Mouse (Mus musculus): Measurements from ENCODE around the gene Daam1. TPM values are rescaled to one million over a fixed set of nuclear protein-coding genes. Genes with fewer than 3 reads are reported as not detected.
A peak's percentile ranks its signal among the peaks of the same experiment; 100 is the strongest.

The Daam1 gene
- total RNA-seq, 2 experiments from 2014 or later: 66.6 to 71.9 TPM

GRCm38 (mm10) chr12:71973577-71973976, 142.7 kb downstream of the Daam1 start:
- peak in 1 of 2 experiments; percentile 42 for DNase-seq

GRCm38 (mm10) chr12:71975626-71976025, 144.7 kb downstream of the Daam1 start:
- DNase-seq: no peak

- no peak for DNase-seq
Observed at GRCm38 (mm10) chr12:71976361-71976960, 145.6 kb downstream of the Daam1 start.

GRCm38 (mm10) chr12:71977364-71977763, 146.5 kb downstream of the Daam1 start:
- no peak for DNase-seq

- DNase-seq: no peak
Observed at GRCm38 (mm10) chr12:71978513-71979352, 147.9 kb downstream of the Daam1 start.

- DNase-seq: no peak
Observed at GRCm38 (mm10) chr12:71980166-71980565, 149.3 kb downstream of the Daam1 start.

GRCm38 (mm10) chr12:71980746-71981145, 149.9 kb downstream of the Daam1 start:
- no peak for DNase-seq

- no peak for DNase-seq
Observed at GRCm38 (mm10) chr12:71981250-71981649, 150.4 kb downstream of the Daam1 start.

- DNase-seq: no peak
Observed at GRCm38 (mm10) chr12:71981791-71982190, 150.9 kb downstream of the Daam1 start.

GRCm38 (mm10) chr12:71983102-71983715, 152.3 kb downstream of the Daam1 start:
- no peak for DNase-seq

- DNase-seq: no peak
Observed at GRCm38 (mm10) chr12:71987161-71987560, 156.3 kb downstream of the Daam1 start.

GRCm38 (mm10) chr12:71987885-71988284, 157.0 kb downstream of the Daam1 start:
- DNase-seq: no peak

GRCm38 (mm10) chr12:71989596-71989995, 158.7 kb downstream of the Daam1 start:
- no peak for DNase-seq

GRCm38 (mm10) chr12:71992599-71993210, 161.8 kb downstream of the Daam1 start:
- no peak for DNase-seq

GRCm38 (mm10) chr12:71995831-71996230, 165.0 kb downstream of the Daam1 start:
- DNase-seq: peak; percentile 45 to 57

- DNase-seq: no peak
Observed at GRCm38 (mm10) chr12:71996920-71997319, 166.0 kb downstream of the Daam1 start.

GRCm38 (mm10) chr12:71997364-71997763, 166.5 kb downstream of the Daam1 start:
- no peak for DNase-seq

- DNase-seq: no peak
Observed at GRCm38 (mm10) chr12:71998653-71999052, 167.8 kb downstream of the Daam1 start.

GRCm38 (mm10) chr12:71999671-72000070, 168.8 kb downstream of the Daam1 start:
- no peak for DNase-seq

GRCm38 (mm10) chr12:72001811-72002210, 170.9 kb downstream of the Daam1 start:
- DNase-seq: no peak

GRCm38 (mm10) chr12:72005307-72005706, 174.4 kb downstream of the Daam1 start:
- DNase-seq: no peak

- no peak for DNase-seq
Observed at GRCm38 (mm10) chr12:72007656-72008055, 176.8 kb downstream of the Daam1 start.

Data from layer of hippocampus, postnatal 36 days (tissue).